Mouse (Mus musculus): ENCODE measurements around the gene Net1. TPM values are rescaled to one million over a fixed set of nuclear protein-coding genes. Genes with fewer than 3 reads are reported as not detected.

Net1 gene
- polyA plus RNA-seq (2014; fragmentation: Nextera tagmentation; extraction: Ambion mirVana): 50.3 and 61.1 TPM in 2 replicates

DNA sequence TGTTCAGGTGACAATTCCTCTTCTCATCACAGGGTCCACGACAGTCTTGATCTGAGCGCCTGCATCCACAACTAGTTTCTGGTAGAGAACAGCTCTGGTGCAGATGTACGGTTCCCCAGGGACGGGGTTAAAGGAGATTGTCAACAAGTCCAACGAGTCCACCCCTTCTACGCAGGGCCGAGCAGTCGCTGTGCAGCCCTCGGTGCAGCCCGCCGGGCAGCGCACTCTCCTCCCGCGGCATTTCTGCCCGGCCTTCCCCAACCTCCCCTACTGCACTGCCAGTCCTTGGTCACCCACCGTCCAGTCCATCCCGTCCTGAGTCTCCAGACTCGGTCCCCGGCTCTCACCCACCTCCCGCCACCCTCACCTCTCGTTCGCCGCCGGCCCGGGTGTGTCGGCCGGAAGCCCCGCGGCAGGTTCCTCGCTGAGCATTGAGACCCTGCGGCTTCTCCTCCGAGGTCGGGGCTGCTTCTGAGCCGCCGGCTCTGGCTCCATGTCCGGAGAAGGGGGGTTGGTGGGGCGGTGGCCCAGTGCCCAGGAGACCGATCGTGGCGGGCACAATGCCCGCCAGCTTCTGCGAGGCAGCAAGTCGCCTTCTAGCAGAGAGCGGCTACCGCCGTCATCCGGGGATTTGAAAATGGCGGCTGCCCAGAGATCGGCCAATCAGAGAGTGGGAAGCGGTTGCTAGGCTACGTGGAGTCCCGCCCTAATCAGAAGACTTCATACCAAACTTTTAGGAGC is at the start of gene Net1, which contains the start of gene Tubal3:
Gene Net1, minus strand, starts transcription at position 650 of the 741 bp plus-strand sequence.
Gene Tubal3, plus strand, starts transcription at position 704 of the 741 bp plus-strand sequence.
- WGBS: under 1% methylated on average over 52 of the region's 52 CpGs

GRCm38 (mm10) chr13:3951198-3951914 is 33.3 kb upstream of the Net1 start:
- ATAC-seq (ENCODE audit: insufficient read depth, low FRiP score, low TSS enrichment) (no peak), DNase-seq (ENCODE audit: low spot score) (no peak)
- WGBS: 83% methylated on average over 6 of the region's 6 CpGs
- Histone ChIP-seq H3K4me1 (ENCODE audit: control insufficient read depth, insufficient read depth, low read length) (no peaks in the 10 kb centered on the region), H3K4me3 (ENCODE audit: low read depth, low read length) (no peak overlapping the region), H3K9ac (ENCODE audit: low read length) (no peak overlapping the region), H3K27me3 (ENCODE audit: control insufficient read depth, insufficient read depth, low read length) (no peaks in the 10 kb centered on the region), H3K27ac (ENCODE audit: low read depth, low read length) (no peak overlapping the region), H3K9me3 (ENCODE audit: control insufficient read depth, low read length) (no peaks in the 10 kb centered on the region; the same call in 1 of the 2 replicates), H3K4me2 (ENCODE audit: low read depth) (no peak overlapping the region), H3K36me3 (ENCODE audit: control insufficient read depth, insufficient read depth, low read length) (no peaks in the 10 kb centered on the region)

More for the DNA sequence above, at the start of gene Net1, which contains the start of gene Tubal3:
- Histone ChIP-seq H3K4me2 (ENCODE audit: low read depth) (peak within 1 kb of the TSS; percentile 67), H3K9me3 (ENCODE audit: control insufficient read depth, low read length) (peaks cover 3% of the 10 kb centered on the region; the same call in 1 of the 2 replicates), H3K36me3 (ENCODE audit: control insufficient read depth, insufficient read depth, low read length) (peaks cover 2% of the 10 kb centered on the region; the same call in 1 of the 2 replicates), H3K4me3 (ENCODE audit: low read depth, low read length) (peak within 1 kb of the TSS; percentile 86), H3K4me1 (ENCODE audit: control insufficient read depth, insufficient read depth, low read length) (peaks cover 3% of the 10 kb centered on the region; the same call in 1 of the 2 replicates), H3K27ac (ENCODE audit: low read depth, low read length) (0 out of 2 replicates have a peak within 1 kb of the TSS, but pooled peaks have one; percentile 29), H3K27me3 (ENCODE audit: control insufficient read depth, insufficient read depth, low read length) (no peaks in the 10 kb centered on the region), H3K9ac (ENCODE audit: low read length) (peak within 1 kb of the TSS; percentile 82)
- DNase-seq (ENCODE audit: low spot score): peak; percentile 90
- peak; percentile 97 for ATAC-seq (ENCODE audit: insufficient read depth, low FRiP score, low TSS enrichment)

GRCm38 (mm10) chr13:3949477-3949876 is 31.5 kb upstream of the Net1 start:
- DNase-seq (ENCODE audit: low spot score) (no peak), ATAC-seq (ENCODE audit: insufficient read depth, low FRiP score, low TSS enrichment) (no peak)
- Histone ChIP-seq H3K9me3 (ENCODE audit: control insufficient read depth, low read length) (no peaks in the 10 kb centered on the region; the same call in 1 of the 2 replicates), H3K27ac (ENCODE audit: low read depth, low read length) (no peak overlapping the region), H3K4me3 (ENCODE audit: low read depth, low read length) (no peak overlapping the region), H3K4me2 (ENCODE audit: low read depth) (no peak overlapping the region), H3K27me3 (ENCODE audit: control insufficient read depth, insufficient read depth, low read length) (no peaks in the 10 kb centered on the region), H3K4me1 (ENCODE audit: control insufficient read depth, insufficient read depth, low read length) (no peaks in the 10 kb centered on the region), H3K36me3 (ENCODE audit: control insufficient read depth, insufficient read depth, low read length) (no peaks in the 10 kb centered on the region), H3K9ac (ENCODE audit: low read length) (no peak overlapping the region)
- 90% methylated on average over 4 of the region's 4 CpGs for WGBS

DNA sequence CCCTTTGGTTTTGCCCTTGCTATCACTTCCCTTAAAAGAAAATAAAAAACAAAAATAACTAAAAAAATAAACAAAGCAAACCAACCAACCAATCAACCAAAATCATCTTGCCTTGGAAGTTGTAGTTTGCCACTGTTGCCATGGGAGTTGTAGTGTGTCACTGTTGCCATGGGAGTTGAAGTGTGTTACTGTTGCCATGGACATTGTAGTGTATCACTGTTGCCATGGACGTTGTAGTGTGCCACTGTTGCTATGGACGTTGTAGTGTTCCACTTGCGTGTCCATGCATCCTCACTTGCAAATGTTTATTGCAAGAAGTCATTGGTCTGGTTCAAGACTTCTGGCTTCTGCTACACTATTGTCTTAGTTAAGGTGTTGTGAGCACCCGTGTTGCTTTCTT is 29.2 kb upstream of the Net1 start:
- Histone ChIP-seq H3K27ac (ENCODE audit: low read depth, low read length) (no peak overlapping the region), H3K9ac (ENCODE audit: low read length) (no peak overlapping the region), H3K4me1 (ENCODE audit: control insufficient read depth, insufficient read depth, low read length) (no peaks in the 10 kb centered on the region), H3K36me3 (ENCODE audit: control insufficient read depth, insufficient read depth, low read length) (no peaks in the 10 kb centered on the region), H3K4me3 (ENCODE audit: low read depth, low read length) (no peak overlapping the region), H3K27me3 (ENCODE audit: control insufficient read depth, insufficient read depth, low read length) (no peaks in the 10 kb centered on the region), H3K9me3 (ENCODE audit: control insufficient read depth, low read length) (no peaks in the 10 kb centered on the region), H3K4me2 (ENCODE audit: low read depth) (no peak overlapping the region)
- ATAC-seq (ENCODE audit: insufficient read depth, low FRiP score, low TSS enrichment): no peak
- WGBS: 88% methylated on average over 4 of the region's 4 CpGs
- no peak for DNase-seq (ENCODE audit: low spot score)

DNA sequence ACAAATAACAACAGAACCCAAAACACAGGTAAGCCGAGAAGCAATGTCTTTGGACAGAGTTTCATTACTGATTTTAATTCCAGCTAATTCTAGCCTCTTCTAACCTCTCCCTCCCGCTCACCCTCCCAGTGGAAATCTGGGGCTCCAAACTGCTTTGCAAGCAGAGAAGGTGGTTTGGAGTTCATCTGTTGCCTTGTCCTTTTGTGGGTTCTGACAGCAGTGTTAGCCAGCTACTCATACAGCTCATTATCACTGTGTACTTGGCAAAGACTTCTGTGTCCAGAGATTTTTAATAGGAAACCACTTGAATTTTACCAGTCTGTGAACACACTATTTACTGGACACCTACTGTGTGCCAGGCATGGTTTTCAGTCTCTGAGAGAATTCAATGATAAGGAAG is 27.2 kb upstream of the Net1 start, which contains the start of gene Ucn3:
Gene Ucn3, minus strand, starts transcription at position 101 of the 400 bp plus-strand sequence.
- no peaks in the 10 kb centered on the region for H3K27me3 ChIP-seq (ENCODE audit: control insufficient read depth, insufficient read depth, low read length)
- H3K4me3 ChIP-seq (ENCODE audit: low read depth, low read length): no peak within 1 kb of the TSS
- H3K36me3 ChIP-seq (ENCODE audit: control insufficient read depth, insufficient read depth, low read length): no peaks in the 10 kb centered on the region
- DNase-seq (ENCODE audit: low spot score): no peak
- H3K27ac ChIP-seq (ENCODE audit: low read depth, low read length): no peak within 1 kb of the TSS
- H3K9ac ChIP-seq (ENCODE audit: low read length): no peak within 1 kb of the TSS
- H3K4me1 ChIP-seq (ENCODE audit: control insufficient read depth, insufficient read depth, low read length): no peaks in the 10 kb centered on the region
- 73% methylated on average over 2 of the region's 2 CpGs for WGBS
- ATAC-seq (ENCODE audit: insufficient read depth, low FRiP score, low TSS enrichment): no peak
- H3K9me3 ChIP-seq (ENCODE audit: control insufficient read depth, low read length): no peaks in the 10 kb centered on the region
- no peak within 1 kb of the TSS for H3K4me2 ChIP-seq (ENCODE audit: low read depth)

- WGBS: 82% methylated on average over 7 of the region's 7 CpGs
- Histone ChIP-seq H3K9me3 (ENCODE audit: control insufficient read depth, low read length) (no peaks in the 10 kb centered on the region), H3K4me1 (ENCODE audit: control insufficient read depth, insufficient read depth, low read length) (no peaks in the 10 kb centered on the region), H3K36me3 (ENCODE audit: control insufficient read depth, insufficient read depth, low read length) (no peaks in the 10 kb centered on the region), H3K27ac (ENCODE audit: low read depth, low read length) (no peak overlapping the region), H3K4me3 (ENCODE audit: low read depth, low read length) (no peak overlapping the region), H3K9ac (ENCODE audit: low read length) (no peak overlapping the region), H3K4me2 (ENCODE audit: low read depth) (no peak overlapping the region), H3K27me3 (ENCODE audit: control insufficient read depth, insufficient read depth, low read length) (no peaks in the 10 kb centered on the region)
- DNase-seq (ENCODE audit: low spot score): no peak
- no peak for ATAC-seq (ENCODE audit: insufficient read depth, low FRiP score, low TSS enrichment)
Observed at GRCm38 (mm10) chr13:3944699-3945098, 26.7 kb upstream of the Net1 start.

GRCm38 (mm10) chr13:3926046-3926445 is 8.0 kb upstream of the Net1 start:
- no peak for DNase-seq (ENCODE audit: low spot score)
- no peaks in the 10 kb centered on the region for H3K4me1 ChIP-seq (ENCODE audit: control insufficient read depth, insufficient read depth, low read length)
- H3K9me3 ChIP-seq (ENCODE audit: control insufficient read depth, low read length): no peaks in the 10 kb centered on the region
- no peak for ATAC-seq (ENCODE audit: insufficient read depth, low FRiP score, low TSS enrichment)
- H3K27me3 ChIP-seq (ENCODE audit: control insufficient read depth, insufficient read depth, low read length): no peaks in the 10 kb centered on the region
- H3K36me3 ChIP-seq (ENCODE audit: control insufficient read depth, insufficient read depth, low read length): no peaks in the 10 kb centered on the region
- H3K4me2 ChIP-seq (ENCODE audit: low read depth): no peak overlapping the region
- 90% methylated on average over 6 of the region's 6 CpGs for WGBS
- no peak overlapping the region for H3K4me3 ChIP-seq (ENCODE audit: low read depth, low read length)
- no peak overlapping the region for H3K27ac ChIP-seq (ENCODE audit: low read depth, low read length)
- H3K9ac ChIP-seq (ENCODE audit: low read length): no peak overlapping the region

GRCm38 (mm10) chr13:3925632-3926031 is 7.6 kb upstream of the Net1 start:
- 83% methylated on average over 6 of the region's 6 CpGs for WGBS
- Histone ChIP-seq H3K27ac (ENCODE audit: low read depth, low read length) (no peak overlapping the region), H3K4me1 (ENCODE audit: control insufficient read depth, insufficient read depth, low read length) (no peaks in the 10 kb centered on the region), H3K4me2 (ENCODE audit: low read depth) (no peak overlapping the region), H3K9ac (ENCODE audit: low read length) (no peak overlapping the region), H3K4me3 (ENCODE audit: low read depth, low read length) (no peak overlapping the region), H3K36me3 (ENCODE audit: control insufficient read depth, insufficient read depth, low read length) (no peaks in the 10 kb centered on the region), H3K27me3 (ENCODE audit: control insufficient read depth, insufficient read depth, low read length) (no peaks in the 10 kb centered on the region), H3K9me3 (ENCODE audit: control insufficient read depth, low read length) (no peaks in the 10 kb centered on the region)
- no peak for ATAC-seq (ENCODE audit: insufficient read depth, low FRiP score, low TSS enrichment)
- no peak for DNase-seq (ENCODE audit: low spot score)

All from neural tube, embryonic 11.5 days (tissue).